Mouse (Mus musculus): ENCODE measurements around the gene Clec12a. TPM values are rescaled to one million over a fixed set of nuclear protein-coding genes. Genes with fewer than 3 reads are reported as not detected.

Gene Clec12a
- total RNA-seq, 2 experiments from 2014 or later, result 331 to 549 TPM

Other genes starting within 250 kb of the Clec12a start
- gene Clec2e, start 241.8 kb upstream of the Clec12a start, total RNA-seq (2014; fragmentation: Nextera tagmentation), result not detected in 2 replicates
- gene Clec2e, start 241.8 kb upstream of the Clec12a start, total RNA-seq (2017), result not detected in 2 replicates
- 29.6 and 31.1 TPM in 2 replicates for gene Clec2d, start 162.1 kb upstream of the Clec12a start, total RNA-seq (2014; fragmentation: Nextera tagmentation)
- gene Clec2d, start 162.1 kb upstream of the Clec12a start, total RNA-seq (2017), result 83.5 and 99.8 TPM in 2 replicates
- gene Cd69, start 67.3 kb upstream of the Clec12a start, total RNA-seq (2014; fragmentation: Nextera tagmentation), result 60.9 and 69.3 TPM in 2 replicates
- 163 and 224 TPM in 2 replicates for gene Cd69, start 67.3 kb upstream of the Clec12a start, total RNA-seq (2017)
- not detected in 2 replicates for gene 4922502D21Rik, start 10.9 kb upstream of the Clec12a start, total RNA-seq (2014; fragmentation: Nextera tagmentation)
- gene 4922502D21Rik, start 10.9 kb upstream of the Clec12a start, total RNA-seq (2017), result 1.2 TPM in 1 of 2 replicates, not detected in the other
- gene Clec12b, start 43.2 kb downstream of the Clec12a start, total RNA-seq (2014; fragmentation: Nextera tagmentation), result not detected in 2 replicates
- gene Clec12b, start 43.2 kb downstream of the Clec12a start, total RNA-seq (2017), result not detected in 2 replicates
- 2.0 TPM in 1 of 2 replicates, not detected in the other for gene Clec1b, start 54.6 kb downstream of the Clec12a start, total RNA-seq (2014; fragmentation: Nextera tagmentation)
- 0.21 TPM in 1 of 2 replicates, not detected in the other for gene Clec1b, start 54.6 kb downstream of the Clec12a start, total RNA-seq (2017)
- not detected in 2 replicates for gene Clec9a, start 66.2 kb downstream of the Clec12a start, total RNA-seq (2014; fragmentation: Nextera tagmentation)
- 0.60 TPM in 1 of 2 replicates, not detected in the other for gene Clec9a, start 66.2 kb downstream of the Clec12a start, total RNA-seq (2017)
- gene Clec1a, start 109.3 kb downstream of the Clec12a start, total RNA-seq (2014; fragmentation: Nextera tagmentation), result not detected in 2 replicates
- gene Clec1a, start 109.3 kb downstream of the Clec12a start, total RNA-seq (2017), result not detected in 2 replicates
- 15.1 and 18.4 TPM in 2 replicates for gene Olr1, start 164.5 kb downstream of the Clec12a start, total RNA-seq (2014; fragmentation: Nextera tagmentation)
- gene Olr1, start 164.5 kb downstream of the Clec12a start, total RNA-seq (2017), result 16.9 and 23.2 TPM in 2 replicates
- 0.53 TPM in 1 of 2 replicates, not detected in the other for gene Tmem52b, start 169.9 kb downstream of the Clec12a start, total RNA-seq (2014; fragmentation: Nextera tagmentation)
- gene Tmem52b, start 169.9 kb downstream of the Clec12a start, total RNA-seq (2017), result not detected in 2 replicates
- 37.4 and 45.0 TPM in 2 replicates for gene Gabarapl1, start 190.5 kb downstream of the Clec12a start, total RNA-seq (2014; fragmentation: Nextera tagmentation)
- gene Gabarapl1, start 190.5 kb downstream of the Clec12a start, total RNA-seq (2017), result 39.8 and 76.6 TPM in 2 replicates
- not detected in 2 replicates for gene Klre1, start 235.2 kb downstream of the Clec12a start, total RNA-seq (2014; fragmentation: Nextera tagmentation)
- not detected in 2 replicates for gene Klre1, start 235.2 kb downstream of the Clec12a start, total RNA-seq (2017)
- 9.6 TPM in 1 of 2 replicates, not detected in the other for gene Klrd1, start 249.1 kb downstream of the Clec12a start, total RNA-seq (2014; fragmentation: Nextera tagmentation)
- gene Klrd1, start 249.1 kb downstream of the Clec12a start, total RNA-seq (2017), result 0.34 TPM in 1 of 2 replicates, not detected in the other

Data from granulocyte monocyte progenitor cell, adult 5-6 weeks (primary cell).